Mouse (Mus musculus) induced T-regulatory cell, adult 2 months (primary cell): ENCODE data around the gene Foxi3.

Experiments used
- DNase-seq: peaks from one replicate; pipeline ENCODE4 v3.0.0-alpha.2; 2012; ENCODE audit warnings: low read depth

Foxi3 gene

GRCm38 (mm10) chr6:70986683-70987082, 30.4 kb downstream of the Foxi3 start:
- no peak for DNase-seq

DNA sequence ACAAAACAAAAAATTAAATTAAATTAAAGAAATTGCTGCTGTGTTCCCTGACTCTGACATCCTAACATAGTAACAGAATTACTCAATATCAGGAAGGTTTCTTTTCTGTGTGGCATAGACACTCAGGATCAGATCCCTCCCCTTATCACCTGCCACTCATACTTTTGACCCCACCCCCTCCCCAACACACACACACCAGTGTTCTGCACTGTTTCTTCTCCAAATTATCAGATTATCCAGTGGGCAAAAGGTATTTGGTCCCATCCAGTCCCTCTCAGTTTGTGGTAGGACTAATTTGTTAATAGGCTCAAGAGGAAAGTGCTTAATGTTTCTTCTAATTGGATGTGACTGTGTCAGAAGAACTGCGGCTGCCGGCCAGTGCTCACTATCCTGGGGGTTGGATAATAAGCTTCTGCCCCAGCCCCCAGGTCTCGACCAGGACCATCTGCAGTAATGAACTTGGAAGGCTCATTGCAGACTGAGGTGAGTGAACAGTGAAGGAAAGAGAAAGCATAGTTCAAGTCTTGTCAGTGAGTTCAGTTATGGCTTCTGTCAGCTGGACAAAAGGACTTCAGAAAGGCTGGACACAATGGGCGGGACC, 39.9 kb downstream of the Foxi3 start:
- no peak for DNase-seq

GRCm38 (mm10) chr6:71002656-71003055, 46.3 kb downstream of the Foxi3 start:
- DNase-seq, result no peak

GRCm38 (mm10) chr6:71004161-71004560, 47.8 kb downstream of the Foxi3 start:
- no peak for DNase-seq
